Mouse (Mus musculus) myocyte (in vitro differentiated cells): ENCODE measurements at regions not wholly inside any gene's neighbourhood (a gene's known extent, or its start where the extent isn't known, plus 50 kb on each side); places are given as distances from the start of the nearest gene placed in this dataset.

ENCODE experiments used
- MAX ChIP-seq: IDR thresholded peaks from one replicate; pipeline ENCODE4 v1.6.1; 2011; ENCODE audit warnings: low read depth, mild to moderate bottlenecking, control low read depth
- MYOD1 ChIP-seq, 3 experiments: IDR thresholded peaks; one replicate each; pipeline ENCODE4 v1.6.1; 2011; ENCODE audit warnings: control low read depth in 2 of 3, low read depth in 2 of 3, mild to moderate bottlenecking in 2 of 3, moderate library complexity in 1 of 3; ENCODE audit not compliant: insufficient read length in 2 of 3, control insufficient read depth in 1 of 3
- MYOG ChIP-seq, 3 experiments: IDR thresholded peaks; one replicate each; pipeline ENCODE4 v1.6.1; 2011; ENCODE audit warnings: control low read depth in 2 of 3, low read depth in 2 of 3, mild to moderate bottlenecking in 2 of 3; ENCODE audit not compliant: insufficient read length in 2 of 3, control insufficient read depth in 1 of 3, insufficient read depth in 1 of 3
- POLR2A ChIP-seq: IDR thresholded peaks from one replicate; pipeline ENCODE4 v1.6.1; 2011; ENCODE audit warnings: low read depth, mild to moderate bottlenecking, control low read depth, moderate library complexity; ENCODE audit not compliant: insufficient read length
- POLR2AphosphoS2 ChIP-seq: IDR thresholded peaks from one replicate; pipeline ENCODE4 v1.6.1; 2011; ENCODE audit warnings: low read depth, control low read depth; ENCODE audit not compliant: insufficient read length
- TCF12 ChIP-seq: IDR thresholded peaks from one replicate; pipeline ENCODE4 v1.6.1; 2011; ENCODE audit warnings: mild to moderate bottlenecking, control low read depth; ENCODE audit not compliant: poor library complexity, insufficient read depth, severe bottlenecking
- TCF3 ChIP-seq: IDR thresholded peaks from one replicate; pipeline ENCODE4 v1.6.1; 2011; ENCODE audit warnings: low read depth, control low read depth; ENCODE audit not compliant: insufficient read length
- USF1 ChIP-seq: IDR thresholded peaks from one replicate; pipeline ENCODE4 v1.6.1; 2011; ENCODE audit warnings: low read depth, mild to moderate bottlenecking, control low read depth, moderate library complexity

DNA sequence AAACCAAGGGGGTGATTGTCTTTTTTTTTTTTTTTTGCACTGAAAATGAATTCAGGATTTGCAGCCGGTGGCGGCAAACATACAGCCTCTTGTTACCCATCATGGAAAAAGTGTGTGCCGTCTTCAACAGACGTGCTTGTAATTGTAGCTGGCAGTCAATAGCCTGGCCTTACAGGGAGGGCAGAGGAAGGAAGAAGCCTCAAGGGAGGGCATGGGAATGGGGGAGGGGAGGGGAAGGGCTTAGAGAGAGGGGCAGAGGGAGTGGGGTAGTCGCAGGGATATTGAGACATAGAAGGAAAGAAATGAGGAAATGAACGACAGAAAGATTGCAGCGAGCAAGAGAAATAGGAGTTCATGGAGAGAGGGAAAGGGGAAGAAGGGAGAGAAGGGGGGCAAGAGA, 137.4 kb upstream of the Zc3h12a start:
- no peak for TF ChIP-seq POLR2A
- TF ChIP-seq TCF3, result no peak
- no peak for TF ChIP-seq MAX
- TF ChIP-seq TCF12, result no peak
- no peak for TF ChIP-seq MYOD1 (IDR thresholded peaks at IDR 0.05; ENCODE audit: control insufficient read depth in 1 of 3, insufficient read length in 2 of 3, low read depth in 2 of 3)
- no peak for TF ChIP-seq USF1
- no peak for TF ChIP-seq MYOG (IDR thresholded peaks at IDR 0.05; ENCODE audit: control insufficient read depth in 1 of 3, insufficient read depth in 1 of 3, insufficient read length in 2 of 3, low read depth in 2 of 3)
- TF ChIP-seq POLR2AphosphoS2, result no peak
